Mouse (Mus musculus) midbrain, embryonic 14.5 days (tissue): ENCODE measurements around the gene Ier3. TPM values are rescaled to one million over a fixed set of nuclear protein-coding genes. Genes with fewer than 3 reads are reported as not detected.

Experiments used
- ATAC-seq: fragments of 200-750 bp; cut with Nextera tagmentation; 2 replicates; pipeline ENCODE4 v1.8.0; 2017; ENCODE audit warnings: moderate number of reproducible peaks, moderate library complexity; ENCODE audit not compliant: low FRiP score, low TSS enrichment
- DNase-seq: peaks from one replicate; pipeline ENCODE4 v3.0.0-alpha.2; 2015
- H3K27ac ChIP-seq: fragments of 300-500 bp; sonication (generic); replicated peaks from 2 replicates; pipeline ENCODE4 v1.5.1; 2014; ENCODE audit warnings: mild to moderate bottlenecking, low read depth, low read length, moderate library complexity
- H3K27me3 ChIP-seq: fragments of 300-500 bp; sonication (generic); 2 replicates; pipeline ENCODE4 v1.6.1; 2014; ENCODE audit warnings: low read length, control low read depth, mixed read lengths; ENCODE audit not compliant: control insufficient read depth, insufficient read depth
- H3K36me3 ChIP-seq: fragments of 300-500 bp; sonication (generic); 2 replicates; pipeline ENCODE4 v1.6.1; 2014; ENCODE audit warnings: low read length, control low read depth; ENCODE audit not compliant: control insufficient read depth, insufficient read depth
- H3K4me1 ChIP-seq: fragments of 300-500 bp; sonication (generic); 2 replicates; pipeline ENCODE4 v1.6.1; 2014; ENCODE audit warnings: mild to moderate bottlenecking, antibody characterized with exemption, low read length, control low read depth; ENCODE audit not compliant: control insufficient read depth, insufficient read depth
- H3K4me2 ChIP-seq: fragments of 300-500 bp; sonication (generic); 2 replicates; pipeline ENCODE4 v1.6.1; 2014; ENCODE audit warnings: mild to moderate bottlenecking, low read length, moderate library complexity
- H3K4me3 ChIP-seq: fragments of 300-500 bp; sonication (generic); replicated peaks from 2 replicates; pipeline ENCODE4 v1.5.1; 2014; ENCODE audit warnings: low read depth, low read length
- H3K9ac ChIP-seq: fragments of 300-500 bp; sonication (generic); replicated peaks from 2 replicates; pipeline ENCODE4 v1.6.1; 2014; ENCODE audit warnings: mild to moderate bottlenecking, low read length, moderate library complexity
- H3K9me3 ChIP-seq: fragments of 300-500 bp; sonication (generic); 2 replicates; pipeline ENCODE4 v1.6.1; 2016; ENCODE audit warnings: low read length, control low read depth, mixed read lengths; ENCODE audit not compliant: control insufficient read depth
- WGBS: fragments of 180-500 bp; shearing (Covaris S2); extraction: QIAGEN DNeasy Blood & Tissue Kit; methylation state at CpG from one replicate; pipeline ENCODE4 v1.1.7; 2014; 5-methylcytosine and 5-hydroxymethylcytosine counted together
- polyA plus RNA-seq: library from polyadenylated mRNA; unstranded; fragments of >200 nt; fragmentation: Nextera tagmentation; extraction: Ambion mirVana; gene quantifications from 2 replicates; pipeline ENCODE4 v1.2.1, GENCODE M21; 2014

Gene Ier3
- polyA plus RNA-seq, 1 experiment from 2014 or later = 4.0 TPM

GRCm38 (mm10) chr17:35814678-35815077 lies 6.8 kb upstream of the Ier3 start:
- no peak for ATAC-seq
- WGBS = 73% methylated on average over 6 of the region's 6 CpGs

DNA sequence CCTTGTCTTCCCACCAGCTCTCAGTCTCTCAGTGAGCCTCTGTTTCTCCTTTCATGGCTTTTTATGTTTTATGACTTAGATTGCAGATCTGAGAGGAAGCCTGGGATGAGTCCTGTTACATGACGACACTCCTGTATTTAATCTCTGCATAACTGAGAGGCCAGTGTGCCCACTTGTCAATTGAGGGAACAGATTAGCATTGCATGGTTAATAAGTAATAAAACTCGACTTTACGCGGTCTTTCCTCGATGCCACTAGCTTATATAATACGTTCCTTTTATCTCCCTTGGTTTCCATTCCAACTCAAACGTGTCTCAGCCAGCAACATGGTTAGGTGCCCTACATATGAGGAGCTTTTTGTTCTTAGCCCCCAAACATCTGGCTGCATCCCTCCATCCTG lies 5.6 kb upstream of the Ier3 start:
- Histone ChIP-seq H3K36me3 (no peaks in the 10 kb centered on the region), H3K9ac (no peak overlapping the region), H3K27ac (no peak overlapping the region), H3K4me3 (no peak overlapping the region), H3K9me3 (no peaks in the 10 kb centered on the region), H3K4me1 (peaks cover under 1% of the 10 kb centered on the region; the same call in 1 of the 2 replicates), H3K27me3 (0 out of 2 replicates have a peak, but pooled peaks cover 4% of the 10 kb centered on the region), H3K4me2 (no peak overlapping the region)
- DNase-seq (no peak), ATAC-seq (no peak)
- WGBS = 61% methylated on average over 7 of the region's 7 CpGs

More at GRCm38 (mm10) chr17:35814678-35815077, 6.8 kb upstream of the Ier3 start:
- DNase-seq = no peak
- no peak overlapping the region for H3K4me2 ChIP-seq
- no peak overlapping the region for H3K4me3 ChIP-seq
- no peak overlapping the region for H3K9ac ChIP-seq
- H3K27ac ChIP-seq = no peak overlapping the region
- no peaks in the 10 kb centered on the region for H3K36me3 ChIP-seq
- H3K27me3 ChIP-seq = no peaks in the 10 kb centered on the region
- no peaks in the 10 kb centered on the region for H3K9me3 ChIP-seq
- no peaks in the 10 kb centered on the region for H3K4me1 ChIP-seq

DNA sequence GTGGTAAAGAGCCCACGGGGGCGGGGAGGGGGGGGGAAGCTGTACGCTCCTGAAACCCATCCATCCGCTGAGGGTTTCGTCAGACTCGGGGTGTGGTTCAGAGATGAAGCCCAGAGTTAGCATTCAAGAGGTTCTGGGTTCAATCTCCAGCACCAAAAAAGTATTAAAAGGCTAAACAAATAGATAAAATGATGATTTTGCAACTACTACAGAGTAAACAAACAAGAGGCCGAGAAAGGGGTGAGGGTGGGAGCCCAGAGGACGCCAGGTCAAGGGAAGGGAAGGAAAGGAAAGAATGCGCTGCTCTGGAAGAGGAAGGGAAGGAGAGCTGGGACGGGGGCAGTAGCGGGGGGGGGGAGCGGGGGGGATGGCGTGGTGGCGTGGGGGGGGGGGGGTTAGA lies 4.8 kb upstream of the Ier3 start:
- H3K4me1 ChIP-seq = peaks cover 9% of the 10 kb centered on the region
- H3K9ac ChIP-seq = no peak overlapping the region
- H3K4me3 ChIP-seq = no peak overlapping the region
- no peaks in the 10 kb centered on the region for H3K9me3 ChIP-seq
- no peak overlapping the region for H3K27ac ChIP-seq
- no peaks in the 10 kb centered on the region for H3K36me3 ChIP-seq
- ATAC-seq = no peak
- 39% methylated on average over 12 of the region's 14 CpGs for WGBS
- no peak overlapping the region for H3K4me2 ChIP-seq
- no peak for DNase-seq
- H3K27me3 ChIP-seq = 0 out of 2 replicates have a peak, but pooled peaks cover 4% of the 10 kb centered on the region

DNA sequence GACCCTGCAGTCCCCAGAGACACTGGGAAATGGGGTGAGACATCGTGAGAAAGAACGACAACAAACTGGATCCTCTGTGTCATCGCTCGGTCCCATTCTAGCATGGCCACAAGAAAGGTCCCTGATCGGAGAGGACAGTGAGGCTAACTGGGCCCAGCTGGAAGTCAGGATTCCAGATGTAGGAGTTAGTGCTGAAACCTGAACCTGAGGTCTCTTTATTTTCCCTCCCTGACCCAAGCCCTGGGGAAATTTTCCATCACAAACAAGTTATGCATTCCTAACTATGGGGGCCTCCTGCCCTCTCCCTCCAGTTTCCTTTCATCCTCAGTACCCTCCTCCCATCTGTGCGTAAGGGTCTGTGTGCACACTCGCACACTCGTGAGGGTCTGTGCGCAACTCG lies 4.3 kb upstream of the Ier3 start:
- Histone ChIP-seq H3K4me1 (peaks cover 14% of the 10 kb centered on the region), H3K27me3 (0 out of 2 replicates have a peak, but pooled peaks cover 4% of the 10 kb centered on the region), H3K36me3 (no peaks in the 10 kb centered on the region), H3K4me3 (no peak overlapping the region), H3K27ac (no peak overlapping the region), H3K9me3 (no peaks in the 10 kb centered on the region), H3K9ac (no peak overlapping the region), H3K4me2 (no peak overlapping the region)
- 56% methylated on average over 10 of the region's 10 CpGs for WGBS
- DNase-seq (no peak), ATAC-seq (no peak)

GRCm38 (mm10) chr17:35820111-35820510 lies 1.4 kb upstream of the Ier3 start:
- no peak for ATAC-seq
- H3K9ac ChIP-seq = no peak overlapping the region
- WGBS = 85% methylated on average over 5 of the region's 5 CpGs

DNA sequence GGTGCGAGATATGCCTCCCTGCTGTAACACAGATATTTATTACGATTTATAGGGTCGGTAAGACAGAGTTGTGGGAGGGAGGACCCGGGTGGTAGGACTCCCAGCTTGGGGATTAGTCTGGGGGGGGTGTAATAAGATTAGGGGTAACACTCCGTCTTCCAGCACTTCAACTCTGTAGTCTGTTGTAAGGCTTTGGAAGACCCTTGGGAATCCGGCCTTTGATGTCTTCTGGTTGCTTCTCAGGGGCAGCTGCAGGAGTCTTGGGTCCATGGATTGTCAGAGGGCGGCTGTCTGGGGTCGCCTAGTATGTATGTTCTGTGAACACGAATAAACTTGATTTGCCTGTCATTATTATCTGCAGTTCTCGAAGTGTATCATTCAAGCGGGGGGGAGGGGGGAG lies 1.1 kb downstream of the Ier3 start:
- peak overlapping the region; percentile 75 for H3K4me2 ChIP-seq
- DNase-seq (peak; percentile 70), ATAC-seq (peak; percentile 38)
- H3K9ac ChIP-seq = peak overlapping the region; percentile 69; the same call in 1 of the 2 replicates
- WGBS = 1% methylated on average over 11 of the region's 11 CpGs
- peaks cover 23% of the 10 kb centered on the region for H3K36me3 ChIP-seq
- peak overlapping the region; percentile 66 for H3K4me3 ChIP-seq
- H3K27me3 ChIP-seq = 0 out of 2 replicates have a peak, but pooled peaks cover 4% of the 10 kb centered on the region
- peaks cover 24% of the 10 kb centered on the region for H3K4me1 ChIP-seq
- H3K27ac ChIP-seq = peak overlapping the region; percentile 83
- H3K9me3 ChIP-seq = no peaks in the 10 kb centered on the region

More at GRCm38 (mm10) chr17:35820111-35820510, 1.4 kb upstream of the Ier3 start:
- Histone ChIP-seq H3K4me1 (peaks cover 24% of the 10 kb centered on the region), H3K9me3 (no peaks in the 10 kb centered on the region), H3K4me2 (no peak overlapping the region), H3K27me3 (0 out of 2 replicates have a peak, but pooled peaks cover 4% of the 10 kb centered on the region), H3K4me3 (no peak overlapping the region), H3K36me3 (no peaks in the 10 kb centered on the region), H3K27ac (no peak overlapping the region)
- DNase-seq = no peak

GRCm38 (mm10) chr17:35822964-35823937 lies 1.8 kb downstream of the Ier3 start, which contains the start of gene Flot1:
Gene Flot1, plus strand, starts transcription at chr17:35823230.
- no peaks in the 10 kb centered on the region for H3K9me3 ChIP-seq
- 0 out of 2 replicates have a peak, but pooled peaks cover 4% of the 10 kb centered on the region for H3K27me3 ChIP-seq
- ATAC-seq (peak; percentile 89), DNase-seq (peak; percentile 91)
- peak within 1 kb of the TSS; percentile 83 for H3K27ac ChIP-seq
- peak within 1 kb of the TSS; percentile 75 for H3K4me2 ChIP-seq
- H3K4me3 ChIP-seq = peak within 1 kb of the TSS; percentile 66
- H3K9ac ChIP-seq = peak within 1 kb of the TSS; percentile 69
- H3K36me3 ChIP-seq = peaks cover 29% of the 10 kb centered on the region
- under 1% methylated on average over 46 of the region's 47 CpGs for WGBS
- peaks cover 24% of the 10 kb centered on the region for H3K4me1 ChIP-seq

DNA sequence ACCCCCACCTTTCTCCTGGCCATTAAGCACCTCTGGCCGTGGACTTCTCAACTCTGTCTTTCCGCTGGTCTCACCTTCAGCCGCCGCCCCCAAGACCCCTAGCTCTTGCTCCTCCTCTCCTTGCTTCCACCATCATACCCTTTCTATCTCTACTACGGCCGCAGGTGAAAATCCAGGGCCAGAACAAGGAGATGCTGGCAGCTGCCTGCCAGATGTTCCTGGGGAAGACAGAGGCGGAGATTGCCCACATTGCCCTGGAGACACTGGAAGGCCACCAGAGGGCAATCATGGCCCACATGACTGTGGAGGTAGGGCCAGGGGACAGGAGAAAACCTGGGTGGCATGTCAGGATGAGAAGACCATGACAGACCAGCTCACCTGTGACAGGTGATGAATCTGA lies 2.9 kb downstream of the Ier3 start:
- Histone ChIP-seq H3K27ac (no peak overlapping the region), H3K27me3 (0 out of 2 replicates have a peak, but pooled peaks cover 4% of the 10 kb centered on the region), H3K36me3 (peaks cover 35% of the 10 kb centered on the region), H3K9ac (0 out of 2 replicates have a peak overlapping the region, but pooled peaks have one; percentile 10), H3K4me1 (peaks cover 24% of the 10 kb centered on the region), H3K4me2 (peak overlapping the region; percentile 75), H3K9me3 (no peaks in the 10 kb centered on the region), H3K4me3 (peak overlapping the region; percentile 66)
- ATAC-seq (no peak), DNase-seq (no peak)
- WGBS = 69% methylated on average over 7 of the region's 7 CpGs
